Mouse (Mus musculus): ENCODE measurements around the gene Xdh.

Gene Xdh

GRCm38 (mm10) chr17:73950062-73950735 lies at the start of gene Xdh:
TSS of gene Xdh (minus strand) at chr17:73950196.
- peak in 1 of 2 experiments; percentile 42 for DNase-seq (ENCODE audit: low spot score in 2 of 2)

GRCm38 (mm10) chr17:73995907-73996645 lies 46.1 kb upstream of the Xdh start:
- no peak for DNase-seq (ENCODE audit: low spot score in 2 of 2)

GRCm38 (mm10) chr17:73991264-73991663 lies 41.3 kb upstream of the Xdh start:
- DNase-seq (ENCODE audit: low spot score in 2 of 2): no peak

GRCm38 (mm10) chr17:73986571-73986970 lies 36.6 kb upstream of the Xdh start:
- no peak for DNase-seq (ENCODE audit: low spot score in 2 of 2)

- DNase-seq (ENCODE audit: low spot score in 2 of 2): no peak
Observed at GRCm38 (mm10) chr17:73985936-73986335, 35.9 kb upstream of the Xdh start.

GRCm38 (mm10) chr17:73984508-73984907 lies 34.5 kb upstream of the Xdh start:
- no peak for DNase-seq (ENCODE audit: low spot score in 2 of 2)

GRCm38 (mm10) chr17:73982871-73983270 lies 32.9 kb upstream of the Xdh start:
- DNase-seq (ENCODE audit: low spot score in 2 of 2): no peak

GRCm38 (mm10) chr17:73976066-73976465 lies 26.1 kb upstream of the Xdh start:
- no peak for DNase-seq (ENCODE audit: low spot score in 2 of 2)

- DNase-seq (ENCODE audit: low spot score in 2 of 2): no peak
Observed at GRCm38 (mm10) chr17:73972648-73973047, 22.7 kb upstream of the Xdh start.

GRCm38 (mm10) chr17:73971291-73971690 lies 21.3 kb upstream of the Xdh start:
- no peak for DNase-seq (ENCODE audit: low spot score in 2 of 2)

GRCm38 (mm10) chr17:73970361-73971027 lies 20.5 kb upstream of the Xdh start:
- peak in 1 of 2 experiments; percentile 29 for DNase-seq (ENCODE audit: low spot score in 2 of 2)

GRCm38 (mm10) chr17:73964856-73965255 lies 14.9 kb upstream of the Xdh start:
- DNase-seq (ENCODE audit: low spot score in 2 of 2): no peak

- DNase-seq (ENCODE audit: low spot score in 2 of 2): no peak
Observed at GRCm38 (mm10) chr17:73962628-73963043, 12.6 kb upstream of the Xdh start.

- DNase-seq (ENCODE audit: low spot score in 2 of 2): no peak
Observed at GRCm38 (mm10) chr17:73961801-73962403, 11.9 kb upstream of the Xdh start.

GRCm38 (mm10) chr17:73960745-73961144 lies 10.7 kb upstream of the Xdh start:
- DNase-seq (ENCODE audit: low spot score in 2 of 2): no peak

GRCm38 (mm10) chr17:73952103-73952521 lies 2.1 kb upstream of the Xdh start:
- DNase-seq (ENCODE audit: low spot score in 2 of 2): no peak

- no peak for DNase-seq (ENCODE audit: low spot score in 2 of 2)
Observed at GRCm38 (mm10) chr17:73950970-73951369, 974 bp upstream of the Xdh start.

GRCm38 (mm10) chr17:73949498-73949897 lies 498 bp downstream of the Xdh start:
- no peak for DNase-seq (ENCODE audit: low spot score in 2 of 2)

GRCm38 (mm10) chr17:73948801-73949200 lies 1.2 kb downstream of the Xdh start:
- no peak for DNase-seq (ENCODE audit: low spot score in 2 of 2)

- DNase-seq (ENCODE audit: low spot score in 2 of 2): no peak
Observed at GRCm38 (mm10) chr17:73948039-73948438, 2.0 kb downstream of the Xdh start.

- no peak for DNase-seq (ENCODE audit: low spot score in 2 of 2)
Observed at GRCm38 (mm10) chr17:73946856-73947255, 3.1 kb downstream of the Xdh start.

- DNase-seq (ENCODE audit: low spot score in 2 of 2): no peak
Observed at GRCm38 (mm10) chr17:73944661-73945060, 5.3 kb downstream of the Xdh start.

All from urinary bladder, postnatal 4 days (tissue).